Mouse (Mus musculus): ENCODE results near the gene Gm4985.
"Not testable (repeated sequence)": the region's sequence is repeated elsewhere in the genome, so short reads cannot be mapped to it uniquely, and the experiment has no call there.

Gene Gm4985

DNA sequence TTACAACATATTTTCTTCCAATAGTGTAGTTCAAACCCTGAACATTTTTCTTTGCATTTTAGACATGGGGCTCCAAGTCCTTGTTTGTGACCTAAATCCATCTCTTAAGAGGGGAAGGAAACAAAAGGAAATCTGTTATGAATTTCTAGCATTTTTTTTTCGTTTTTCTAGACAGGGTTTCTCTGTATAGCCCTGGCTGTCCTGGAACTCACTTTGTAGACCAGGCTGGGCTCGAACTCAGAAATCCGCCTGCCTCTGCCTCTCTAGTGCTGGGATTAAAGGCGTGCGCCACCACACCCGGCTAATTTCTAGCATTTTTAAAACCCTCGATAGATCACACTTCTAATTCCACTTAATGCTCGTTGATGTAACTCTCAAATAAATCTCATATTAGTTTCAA is at the start of gene Gm4985:
Gm4985 (minus strand) TSS at position 101 of the 400 bp plus-strand sequence.
- DNase-seq, result not testable (repeated sequence)

DNA sequence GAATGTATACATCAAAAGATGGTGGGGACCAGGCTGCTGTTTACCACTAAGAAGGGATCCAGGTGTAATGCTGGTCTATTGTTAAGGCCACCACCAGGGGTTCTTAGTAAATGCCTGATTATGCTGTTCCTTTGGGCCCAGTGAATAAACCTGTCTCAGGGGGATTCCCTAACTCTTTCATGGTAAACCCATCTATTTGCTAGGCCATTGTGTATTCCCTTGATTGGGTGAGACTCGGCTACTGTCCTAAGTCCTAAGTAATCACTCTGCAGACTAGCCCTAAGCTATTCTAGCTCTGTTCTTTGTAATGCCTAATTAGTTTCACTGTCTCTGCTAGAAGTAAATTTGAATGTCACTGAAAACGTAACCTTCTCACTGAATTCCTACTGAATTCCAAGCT is 4.6 kb downstream of the Gm4985 start:
- DNase-seq, result no peak
